Mouse (Mus musculus): ENCODE measurements around the gene Nle1.

GRCm38 (mm10) chr11:82863488-82863931, 44.7 kb downstream of the Nle1 start:
- TF ChIP-seq EP300 (IDR thresholded peaks at IDR 0.05; ENCODE audit: low read depth) (no peak), CTCF (IDR thresholded peaks at IDR 0.05; ENCODE audit: low read depth) (no peak)
